Mouse (Mus musculus) G1E (cell line): ENCODE results near the gene Acot7.

Source experiments
- CTCF ChIP-seq: IDR thresholded peaks from 2 replicates; pipeline ENCODE4 v1.5.1; 2012; ENCODE audit warnings: low read depth, low read length, inconsistent platforms, mixed read lengths
- GATA1 ChIP-seq: IDR thresholded peaks from 2 replicates; pipeline ENCODE4 v1.6.1; 2012; ENCODE audit warnings: borderline replicate concordance, low read length, inconsistent platforms, mixed read lengths
- POLR2AphosphoS5 ChIP-seq: IDR thresholded peaks from 2 replicates; pipeline ENCODE4 v1.6.1; 2012; ENCODE audit warnings: low read depth, low read length, inconsistent platforms; ENCODE audit not compliant: insufficient replicate concordance

GRCm38 (mm10) chr4:152307542-152307941 is 129.6 kb downstream of the Acot7 start:
- TF ChIP-seq CTCF (no peak), POLR2AphosphoS5 (no peak), GATA1 (no peak)
